Comparison of ENCODE assay signal across 15 mouse cellular contexts in genomic region chr13:5315011-5315410, GRCm38 (mm10).
DNase-seq lines count a peak whose midpoint lies in the region; ATAC-seq and TF ChIP-seq lines count a peak whose summit lies in the region.
"Had no signal": no experiment of that assay in that cellular context is flagged by ENCODE, and none has a peak within 500 bp of the region (broad histone marks: within the 10 kb centered on the region; RNA-seq: fewer than 3 reads in every experiment).

No protein-coding gene starts in this region.

- peak; percentile 13 for DNase-seq in gastrocnemius, postnatal 25 days
- DNase-seq in gastrocnemius, postnatal 4 days (ENCODE audit: low spot score in 2 of 2) = no peak
- peak; percentile 28 for DNase-seq in lung, embryonic 14.5 days
- no peak for DNase-seq in lung, postnatal 4 days
- DNase-seq in heart, adult 9 months (ENCODE audit: low spot score in 2 of 2) = peak; percentile 42 to 67
- DNase-seq in kidney, postnatal 36 days = peak; percentile 9 to 36
- no peak for DNase-seq in left cerebral cortex, adult 2 months (ENCODE audit: extremely low spot score in 1 of 2, low spot score in 2 of 2)
- DNase-seq: cerebellum, adult 9-11 months; gastrocnemius, postnatal 10 days; right cerebral cortex, postnatal 14 days; thymus, adult 2 months had no signal

- no peak for TF ChIP-seq CTCF in lung, embryonic 14.5 days (IDR thresholded peaks at IDR 0.05; ENCODE audit: low read depth)
- TF ChIP-seq CTCF in left cerebral cortex, adult 2 months (IDR thresholded peaks at IDR 0.05) = no peak

- H3K4me1 ChIP-seq in lung, embryonic 14.5 days (ENCODE audit: insufficient read depth) = 0 out of 2 replicates have a peak, but pooled peaks cover 3% of the 10 kb centered on the region
- H3K4me1 ChIP-seq: forebrain, embryonic 15.5 days; hindbrain, embryonic 10.5 days; limb, embryonic 15.5 days; neural tube, embryonic 12.5 days had no signal

- no peak overlapping the region for H3K27ac ChIP-seq in lung, embryonic 14.5 days (ENCODE audit: low read depth)
- no peak overlapping the region for H3K27ac ChIP-seq in left cerebral cortex, adult 2 months
- H3K27ac ChIP-seq: forebrain, embryonic 15.5 days; hindbrain, embryonic 10.5 days; limb, embryonic 15.5 days; neural tube, embryonic 12.5 days had no signal

- 36% methylated on average over 1 of the region's 1 CpGs for WGBS in lung, embryonic 14.5 days

- no peaks in the 10 kb centered on the region for H3K9me3 ChIP-seq in lung, embryonic 14.5 days (ENCODE audit: low read depth, low read length)
- H3K9me3 ChIP-seq: forebrain, embryonic 15.5 days; hindbrain, embryonic 10.5 days; limb, embryonic 15.5 days; neural tube, embryonic 12.5 days had no signal

- no peaks in the 10 kb centered on the region for H3K27me3 ChIP-seq in lung, embryonic 14.5 days (ENCODE audit: insufficient read depth, low read length)
- H3K27me3 ChIP-seq: forebrain, embryonic 15.5 days; limb, embryonic 15.5 days; neural tube, embryonic 12.5 days had no signal

- ATAC-seq in lung, embryonic 14.5 days (ENCODE audit: insufficient read depth) = no peak
- ATAC-seq: forebrain, embryonic 15.5 days had no signal

- H3K4me2 ChIP-seq in lung, embryonic 14.5 days = no peak overlapping the region
- H3K4me2 ChIP-seq: forebrain, embryonic 15.5 days; limb, embryonic 15.5 days; neural tube, embryonic 12.5 days had no signal

- no peaks in the 10 kb centered on the region for H3K36me3 ChIP-seq in lung, embryonic 14.5 days (ENCODE audit: insufficient read depth)
- H3K36me3 ChIP-seq: forebrain, embryonic 15.5 days; hindbrain, embryonic 10.5 days; limb, embryonic 15.5 days; neural tube, embryonic 12.5 days had no signal

- no peak overlapping the region for H3K4me3 ChIP-seq in lung, embryonic 14.5 days (ENCODE audit: low read depth, low read length)
- H3K4me3 ChIP-seq in left cerebral cortex, adult 2 months = no peak overlapping the region
- H3K4me3 ChIP-seq: forebrain, embryonic 15.5 days; hindbrain, embryonic 10.5 days; limb, embryonic 15.5 days; neural tube, embryonic 12.5 days had no signal

- intact Hi-C loops in left cerebral cortex, adult 2 months (cut with DNase I) = no loop called here

- H3K9ac ChIP-seq in lung, embryonic 14.5 days = no peak overlapping the region
- H3K9ac ChIP-seq: forebrain, embryonic 15.5 days; limb, embryonic 15.5 days; neural tube, embryonic 12.5 days had no signal

Comparison
In these comparisons a context has a peak if more than half of its experiments do, and no peak if none do; other contexts are left out.
1. DNase-seq: peak in gastrocnemius, postnatal 25 days (single experiment), lung, embryonic 14.5 days (single experiment), heart, adult 9 months (2 of 2) and kidney, postnatal 36 days (2 of 2); none in gastrocnemius, postnatal 4 days (0 of 2), lung, postnatal 4 days (0 of 2) and left cerebral cortex, adult 2 months (0 of 2).